13 mouse cellular contexts compared by ENCODE assay signal in the genomic region with DNA sequence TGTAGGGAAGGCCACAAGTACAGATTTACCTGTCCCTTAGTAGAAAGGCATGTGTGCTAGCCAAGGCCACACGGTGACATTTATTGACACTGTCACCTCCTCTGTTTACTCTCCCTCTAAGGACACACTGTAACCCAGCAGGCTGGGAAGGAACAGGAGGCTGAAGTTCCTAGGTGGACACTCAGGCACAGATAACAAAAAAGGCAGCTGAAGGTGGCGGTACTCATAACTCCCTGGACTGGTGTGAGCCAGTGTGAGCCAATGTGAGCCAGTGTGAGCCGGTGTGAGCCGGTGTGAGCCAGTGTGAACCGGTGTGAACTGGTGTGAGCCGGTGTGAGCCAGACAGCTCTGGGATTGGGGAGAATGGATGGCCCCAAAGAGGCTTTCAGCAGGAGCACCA.
DNase-seq lines count a peak whose midpoint lies in the region; ATAC-seq lines count a peak whose summit lies in the region.
"Had no signal": no experiment of that assay in that cellular context is flagged by ENCODE, and none has a peak within 500 bp of the region (broad histone marks: within the 10 kb centered on the region; RNA-seq: fewer than 3 reads in every experiment).

No protein-coding gene starts in this region.

- peaks cover 20% of the 10 kb centered on the region for H3K4me1 ChIP-seq in forebrain, embryonic 10.5 days
- no peaks in the 10 kb centered on the region for H3K4me1 ChIP-seq in forebrain, embryonic 16.5 days (replicated peaks; ENCODE audit: control insufficient read depth, insufficient read depth, low read length)
- H3K4me1 ChIP-seq in liver, embryonic 11.5 days (replicated peaks; ENCODE audit: control insufficient read depth, insufficient read depth, low read length), result peaks cover 25% of the 10 kb centered on the region
- H3K4me1 ChIP-seq in liver, embryonic 15.5 days (replicated peaks), result peaks cover 70% of the 10 kb centered on the region
- H3K4me1 ChIP-seq: embryonic facial prominence, embryonic 13.5 days had no signal

- 96% methylated on average over 6 of the region's 6 CpGs for WGBS in forebrain, embryonic 10.5 days
- WGBS in forebrain, embryonic 16.5 days, result 97% methylated on average over 6 of the region's 6 CpGs
- 80% methylated on average over 6 of the region's 6 CpGs for WGBS in liver, embryonic 11.5 days
- WGBS in liver, embryonic 15.5 days (ENCODE audit: insufficient replicate concordance), result 81% methylated on average over 6 of the region's 6 CpGs

- no peak for ATAC-seq in forebrain, embryonic 16.5 days
- no peak for ATAC-seq in liver, embryonic 11.5 days (replicated peaks; ENCODE audit: low FRiP score)
- ATAC-seq in liver, embryonic 15.5 days (ENCODE audit: insufficient read depth), result no peak

- no peak overlapping the region for H3K4me2 ChIP-seq in forebrain, embryonic 16.5 days (ENCODE audit: low read length)
- no peak overlapping the region; the same call in 1 of the 2 replicates for H3K4me2 ChIP-seq in liver, embryonic 11.5 days
- peak overlapping the region; percentile 65 for H3K4me2 ChIP-seq in liver, embryonic 15.5 days
- H3K4me2 ChIP-seq: embryonic facial prominence, embryonic 13.5 days; forebrain, embryonic 12.5 days had no signal

- no peak overlapping the region for H3K4me3 ChIP-seq in forebrain, embryonic 10.5 days
- no peak overlapping the region for H3K4me3 ChIP-seq in forebrain, embryonic 16.5 days (replicated peaks; ENCODE audit: low read length)
- no peak overlapping the region for H3K4me3 ChIP-seq in liver, embryonic 11.5 days (ENCODE audit: low read depth, low read length)
- peak overlapping the region; percentile 58 for H3K4me3 ChIP-seq in liver, embryonic 15.5 days (replicated peaks)
- H3K4me3 ChIP-seq: embryonic facial prominence, embryonic 13.5 days; forebrain, embryonic 12.5 days had no signal

- H3K9ac ChIP-seq in forebrain, embryonic 16.5 days (replicated peaks; ENCODE audit: low read depth, low read length), result no peak overlapping the region
- H3K9ac ChIP-seq in liver, embryonic 11.5 days (ENCODE audit: low read depth, low read length), result no peak overlapping the region
- peak overlapping the region; percentile 65 for H3K9ac ChIP-seq in liver, embryonic 15.5 days
- H3K9ac ChIP-seq: embryonic facial prominence, embryonic 13.5 days; forebrain, embryonic 12.5 days had no signal

- H3K27ac ChIP-seq in forebrain, embryonic 10.5 days, result peak overlapping the region; percentile 45
- no peak overlapping the region for H3K27ac ChIP-seq in forebrain, embryonic 16.5 days (ENCODE audit: low read length)
- H3K27ac ChIP-seq in liver, embryonic 11.5 days (ENCODE audit: low read depth, low read length), result no peak overlapping the region
- peak overlapping the region; percentile 99 for H3K27ac ChIP-seq in liver, embryonic 15.5 days (replicated peaks)
- H3K27ac ChIP-seq: embryonic facial prominence, embryonic 13.5 days; forebrain, embryonic 12.5 days had no signal

- DNase-seq in forebrain, embryonic 10.5 days (ENCODE audit: extremely low spot score, low spot score), result no peak
- DNase-seq in liver, result peak; percentile 61
- no peak for DNase-seq in liver, embryonic 11.5 days (ENCODE audit: low spot score)
- peak; percentile 56 for DNase-seq in ZHBTc4 (ENCODE audit: low read depth, low spot score)
- no peak for DNase-seq in c-Kit-positive CD71-positive TER-119-positive erythroid progenitor cells, embryonic 14.5 days (ENCODE audit: low spot score)
- no peak for DNase-seq in cerebellum, adult 18-20 months
- DNase-seq: cerebellum, adult 11 months; lung, adult 2 months; right cerebral cortex, adult 18-20 months had no signal

- H3K9me3 ChIP-seq in forebrain, embryonic 10.5 days, result no peaks in the 10 kb centered on the region
- no peaks in the 10 kb centered on the region for H3K9me3 ChIP-seq in forebrain, embryonic 16.5 days (ENCODE audit: control insufficient read depth, low read length)
- no peaks in the 10 kb centered on the region for H3K9me3 ChIP-seq in liver, embryonic 11.5 days (ENCODE audit: control insufficient read depth, low read length)
- no peaks in the 10 kb centered on the region for H3K9me3 ChIP-seq in liver, embryonic 15.5 days (replicated peaks)
- H3K9me3 ChIP-seq: embryonic facial prominence, embryonic 13.5 days; forebrain, embryonic 12.5 days had no signal

- no peaks in the 10 kb centered on the region for H3K27me3 ChIP-seq in forebrain, embryonic 10.5 days (ENCODE audit: poor library complexity, severe bottlenecking)
- H3K27me3 ChIP-seq in forebrain, embryonic 16.5 days (replicated peaks; ENCODE audit: control insufficient read depth, insufficient read depth, low read length), result no peaks in the 10 kb centered on the region
- H3K27me3 ChIP-seq in liver, embryonic 11.5 days (replicated peaks; ENCODE audit: control insufficient read depth, insufficient read depth, low read length), result no peaks in the 10 kb centered on the region; the same call in 1 of the 2 replicates
- peaks cover 15% of the 10 kb centered on the region; the same call in 1 of the 2 replicates for H3K27me3 ChIP-seq in liver, embryonic 15.5 days
- H3K27me3 ChIP-seq: embryonic facial prominence, embryonic 13.5 days; forebrain, embryonic 12.5 days had no signal

- H3K36me3 ChIP-seq in forebrain, embryonic 10.5 days (replicated peaks), result no peaks in the 10 kb centered on the region
- H3K36me3 ChIP-seq in forebrain, embryonic 16.5 days (ENCODE audit: control insufficient read depth, insufficient read depth), result no peaks in the 10 kb centered on the region
- H3K36me3 ChIP-seq in liver, embryonic 11.5 days (ENCODE audit: control insufficient read depth, insufficient read depth, low read length), result no peaks in the 10 kb centered on the region
- H3K36me3 ChIP-seq in liver, embryonic 15.5 days (replicated peaks), result no peaks in the 10 kb centered on the region
- H3K36me3 ChIP-seq: embryonic facial prominence, embryonic 13.5 days; forebrain, embryonic 12.5 days had no signal

Comparison
In these comparisons a context has a peak if more than half of its experiments do, and no peak if none do; other contexts are left out.
1. DNase-seq: peak in liver (single experiment) and ZHBTc4 (single experiment); none in forebrain, embryonic 10.5 days (single experiment), liver, embryonic 11.5 days (single experiment), c-Kit-positive CD71-positive TER-119-positive erythroid progenitor cells, embryonic 14.5 days (single experiment) and cerebellum, adult 18-20 months (0 of 2).
2. H3K27ac ChIP-seq: peak in forebrain, embryonic 10.5 days (single experiment) and liver, embryonic 15.5 days (single experiment); none in forebrain, embryonic 16.5 days (single experiment) and liver, embryonic 11.5 days (single experiment).